Mouse (Mus musculus) bone marrow, adult 2 months (tissue): ENCODE measurements around the gene Sub1.

Experiments
- CTCF ChIP-seq: fragments of 200-500 bp; IDR thresholded peaks from 2 replicates; pipeline ENCODE4 v1.5.1; 2011; ENCODE audit warnings: low read length, control low read depth; ENCODE audit not compliant: control insufficient read depth, insufficient read depth
- POLR2A ChIP-seq: fragments of 200-500 bp; IDR thresholded peaks from 2 replicates; pipeline ENCODE4 v1.6.1; 2011; ENCODE audit warnings: low read depth, mild to moderate bottlenecking, control low read depth, low read length, borderline replicate concordance; ENCODE audit not compliant: control insufficient read depth

DNA sequence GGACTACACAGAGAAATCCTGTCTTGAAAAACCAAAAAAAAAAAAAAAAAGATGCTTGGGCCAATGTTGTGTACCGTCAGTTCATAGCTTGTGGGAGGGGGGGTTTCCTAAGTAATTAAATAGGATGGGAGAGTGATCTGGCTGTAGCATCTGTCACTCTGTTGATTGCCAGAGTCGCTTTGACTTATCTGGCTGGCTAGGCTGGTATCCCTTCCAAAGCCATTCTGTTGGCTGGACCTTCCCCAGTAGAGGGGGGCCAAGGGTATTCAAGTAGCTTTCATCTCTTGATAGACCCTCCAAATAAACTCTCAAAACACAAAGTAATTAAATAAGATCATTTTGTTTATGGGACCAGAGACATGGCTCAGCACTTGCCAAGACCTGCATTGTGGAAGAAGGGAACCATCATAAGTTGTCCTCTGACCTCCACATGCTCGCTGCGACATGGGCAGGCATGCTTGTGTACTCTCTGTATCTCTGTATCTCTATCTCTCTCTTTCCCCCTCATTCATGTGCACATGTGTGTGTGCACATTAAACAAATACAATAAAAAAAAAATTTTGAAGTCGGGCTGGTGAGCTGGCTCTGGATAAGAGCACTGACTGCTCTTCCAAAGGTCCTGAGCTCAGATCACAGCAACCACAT, 31.5 kb downstream of the Sub1 start:
- no peak for TF ChIP-seq POLR2A
- no peak for TF ChIP-seq CTCF
